Mouse (Mus musculus) liver, adult 2 months (tissue): ENCODE measurements around the gene Acad10.

Experiments used
- CTCF ChIP-seq: fragments of 200-500 bp; IDR thresholded peaks from 2 replicates; pipeline ENCODE4 v1.5.1; 2011; ENCODE audit warnings: low read depth, low read length, control low read depth
- POLR2A ChIP-seq: fragments of 200-500 bp; IDR thresholded peaks from 2 replicates; pipeline ENCODE4 v1.6.1; 2011; ENCODE audit warnings: low read length, control low read depth; ENCODE audit not compliant: insufficient read depth; ENCODE audit errors: extremely low read depth

DNA sequence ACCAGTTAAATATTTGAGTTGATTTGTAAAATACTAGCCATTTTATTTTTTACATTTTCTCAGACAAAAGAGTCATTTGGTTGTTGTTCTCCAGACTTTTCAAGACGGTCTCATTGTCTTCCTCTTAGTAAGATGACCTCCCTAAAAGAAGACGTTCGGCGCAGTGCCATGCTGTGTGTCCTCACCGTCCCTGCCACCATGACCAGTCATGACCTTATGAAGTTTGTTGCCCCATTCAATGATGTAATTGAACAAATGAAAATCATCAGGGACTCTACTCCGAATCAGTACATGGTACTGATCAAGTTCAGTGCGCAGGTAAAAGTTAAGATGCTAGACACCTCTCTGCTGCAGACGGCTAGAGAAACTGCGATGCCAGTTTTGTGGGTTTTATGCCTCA, 4.7 kb upstream of the Acad10 start:
- no peak for TF ChIP-seq CTCF
- TF ChIP-seq POLR2A, result no peak
